Mouse (Mus musculus): Measurements from ENCODE around the gene Map3k21. TPM values are rescaled to one million over a fixed set of nuclear protein-coding genes. Genes with fewer than 3 reads are reported as not detected.

Gene Map3k21
- polyA plus RNA-seq, 1 experiment from 2014 or later = 4.4 TPM

GRCm38 (mm10) chr8:125872501-125873249 lies 37.6 kb upstream of the Map3k21 start:
- Histone ChIP-seq H3K4me3 (replicated peaks; ENCODE audit: low read depth, low read length) (no peak overlapping the region), H3K27ac (peak overlapping the region; percentile 37; the same call in 1 of the 2 replicates), H3K9ac (ENCODE audit: low read depth, low read length) (no peak overlapping the region), H3K9me3 (replicated peaks; ENCODE audit: low read length) (no peaks in the 10 kb centered on the region), H3K27me3 (ENCODE audit: insufficient read depth, low read length) (no peaks in the 10 kb centered on the region), H3K4me2 (ENCODE audit: low read length) (no peak overlapping the region), H3K4me1 (replicated peaks; ENCODE audit: insufficient read depth, low read length) (0 out of 2 replicates have a peak, but pooled peaks cover 7% of the 10 kb centered on the region), H3K36me3 (ENCODE audit: insufficient read depth, low read length) (no peaks in the 10 kb centered on the region)
- DNase-seq (ENCODE audit: low spot score) (peak; percentile 89), ATAC-seq (replicated peaks; ENCODE audit: low FRiP score, low read depth) (peak; percentile 35)
- 17% methylated on average over 9 of the region's 9 CpGs for WGBS
- no peak for TF ChIP-seq CTCF (IDR thresholded peaks at IDR 0.05; ENCODE audit: low read depth)

DNA sequence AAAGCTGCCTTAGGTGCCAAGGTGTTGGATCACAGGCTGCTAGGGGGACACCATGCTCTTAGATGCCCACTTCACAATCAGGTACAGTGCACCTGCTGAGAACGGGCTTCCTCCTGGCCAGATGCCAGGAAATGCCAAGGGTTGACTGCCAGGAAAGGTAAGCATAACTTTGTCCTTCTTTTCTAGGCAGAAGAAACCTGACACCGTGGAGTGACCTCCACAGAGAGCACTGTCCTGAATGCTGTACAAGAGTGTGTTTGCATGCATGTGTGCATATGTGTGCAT lies 37.1 kb upstream of the Map3k21 start:
- TF ChIP-seq CTCF (IDR thresholded peaks at IDR 0.05; ENCODE audit: low read depth) = no peak
- Histone ChIP-seq H3K27me3 (ENCODE audit: insufficient read depth, low read length) (no peaks in the 10 kb centered on the region), H3K9ac (ENCODE audit: low read depth, low read length) (no peak overlapping the region), H3K4me2 (ENCODE audit: low read length) (no peak overlapping the region), H3K27ac (peak overlapping the region; percentile 37; the same call in 1 of the 2 replicates), H3K9me3 (replicated peaks; ENCODE audit: low read length) (no peaks in the 10 kb centered on the region), H3K4me1 (replicated peaks; ENCODE audit: insufficient read depth, low read length) (0 out of 2 replicates have a peak, but pooled peaks cover 7% of the 10 kb centered on the region), H3K4me3 (replicated peaks; ENCODE audit: low read depth, low read length) (no peak overlapping the region), H3K36me3 (ENCODE audit: insufficient read depth, low read length) (no peaks in the 10 kb centered on the region)
- 42% methylated on average over 2 of the region's 2 CpGs for WGBS
- no peak for DNase-seq (ENCODE audit: low spot score)
- no peak for ATAC-seq (replicated peaks; ENCODE audit: low FRiP score, low read depth)

DNA sequence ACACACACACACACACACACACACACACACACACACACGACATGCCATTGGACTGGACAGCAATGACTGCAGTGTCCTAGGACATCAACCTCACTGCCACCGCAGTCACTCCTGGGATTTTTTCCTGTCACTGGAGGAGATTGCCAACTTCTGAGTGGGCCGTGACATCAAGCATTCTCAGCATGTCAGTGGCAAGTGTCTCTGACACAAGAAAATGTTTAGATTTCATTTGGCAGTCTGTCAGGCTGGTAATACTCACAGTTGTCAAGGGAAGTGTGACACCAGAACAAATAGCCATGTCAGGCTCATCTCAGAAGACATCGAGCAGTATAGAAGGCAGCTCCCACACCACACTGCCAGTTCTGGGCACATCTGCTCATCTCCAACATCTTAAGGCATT lies 29.8 kb upstream of the Map3k21 start:
- no peak overlapping the region for H3K9ac ChIP-seq (ENCODE audit: low read depth, low read length)
- WGBS = 61% methylated on average over 4 of the region's 4 CpGs
- ATAC-seq (replicated peaks; ENCODE audit: low FRiP score, low read depth) (no peak), DNase-seq (ENCODE audit: low spot score) (no peak)
- H3K4me3 ChIP-seq (replicated peaks; ENCODE audit: low read depth, low read length) = no peak overlapping the region
- no peak overlapping the region for H3K4me2 ChIP-seq (ENCODE audit: low read length)
- H3K4me1 ChIP-seq (replicated peaks; ENCODE audit: insufficient read depth, low read length) = no peaks in the 10 kb centered on the region
- TF ChIP-seq CTCF (IDR thresholded peaks at IDR 0.05; ENCODE audit: low read depth) = no peak
- H3K36me3 ChIP-seq (ENCODE audit: insufficient read depth, low read length) = no peaks in the 10 kb centered on the region
- no peaks in the 10 kb centered on the region for H3K9me3 ChIP-seq (replicated peaks; ENCODE audit: low read length)
- no peaks in the 10 kb centered on the region for H3K27me3 ChIP-seq (ENCODE audit: insufficient read depth, low read length)
- H3K27ac ChIP-seq = no peak overlapping the region

- H3K9ac ChIP-seq (ENCODE audit: low read depth, low read length) = no peak overlapping the region
- no peaks in the 10 kb centered on the region for H3K36me3 ChIP-seq (ENCODE audit: insufficient read depth, low read length)
- H3K27me3 ChIP-seq (ENCODE audit: insufficient read depth, low read length) = no peaks in the 10 kb centered on the region
- no peak overlapping the region for H3K27ac ChIP-seq
- ATAC-seq (replicated peaks; ENCODE audit: low FRiP score, low read depth) (no peak), DNase-seq (ENCODE audit: low spot score) (no peak)
- no peaks in the 10 kb centered on the region for H3K9me3 ChIP-seq (replicated peaks; ENCODE audit: low read length)
- no peak for TF ChIP-seq CTCF (IDR thresholded peaks at IDR 0.05; ENCODE audit: low read depth)
- H3K4me2 ChIP-seq (ENCODE audit: low read length) = no peak overlapping the region
- 60% methylated on average over 9 of the region's 9 CpGs for WGBS
- no peaks in the 10 kb centered on the region for H3K4me1 ChIP-seq (replicated peaks; ENCODE audit: insufficient read depth, low read length)
- H3K4me3 ChIP-seq (replicated peaks; ENCODE audit: low read depth, low read length) = no peak overlapping the region
These were observed 22.7 kb upstream of the Map3k21 start for GRCm38 (mm10) chr8:125887549-125887948.

DNA sequence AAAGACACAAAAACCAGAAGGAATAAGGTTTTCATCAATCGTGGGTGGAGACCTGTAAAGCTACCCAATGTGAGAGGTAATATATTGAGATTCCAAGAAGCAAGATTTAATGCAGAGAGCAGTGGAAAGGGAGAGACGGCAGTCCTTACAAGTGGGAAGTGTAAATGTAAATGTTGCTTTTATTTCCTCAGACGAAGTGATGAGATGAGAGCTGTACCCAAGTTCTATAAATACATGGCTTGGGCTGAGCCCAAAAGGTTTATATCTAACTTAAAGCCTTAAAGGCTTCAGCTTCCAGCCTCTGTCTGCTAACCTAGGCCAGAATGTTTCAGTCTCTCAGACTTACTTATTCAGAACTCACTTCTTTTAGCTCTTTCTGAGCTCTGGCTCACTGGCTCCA lies 20.3 kb upstream of the Map3k21 start:
- DNase-seq (ENCODE audit: low spot score) = no peak
- no peak overlapping the region for H3K9ac ChIP-seq (ENCODE audit: low read depth, low read length)
- no peak overlapping the region for H3K4me3 ChIP-seq (replicated peaks; ENCODE audit: low read depth, low read length)
- no peak for ATAC-seq (replicated peaks; ENCODE audit: low FRiP score, low read depth)
- H3K36me3 ChIP-seq (ENCODE audit: insufficient read depth, low read length) = no peaks in the 10 kb centered on the region
- H3K4me1 ChIP-seq (replicated peaks; ENCODE audit: insufficient read depth, low read length) = no peaks in the 10 kb centered on the region
- no peak overlapping the region for H3K4me2 ChIP-seq (ENCODE audit: low read length)
- WGBS = 66% methylated on average over 3 of the region's 3 CpGs
- no peak for TF ChIP-seq CTCF (IDR thresholded peaks at IDR 0.05; ENCODE audit: low read depth)
- H3K27ac ChIP-seq = no peak overlapping the region
- no peaks in the 10 kb centered on the region for H3K27me3 ChIP-seq (ENCODE audit: insufficient read depth, low read length)
- no peaks in the 10 kb centered on the region for H3K9me3 ChIP-seq (replicated peaks; ENCODE audit: low read length)

DNA sequence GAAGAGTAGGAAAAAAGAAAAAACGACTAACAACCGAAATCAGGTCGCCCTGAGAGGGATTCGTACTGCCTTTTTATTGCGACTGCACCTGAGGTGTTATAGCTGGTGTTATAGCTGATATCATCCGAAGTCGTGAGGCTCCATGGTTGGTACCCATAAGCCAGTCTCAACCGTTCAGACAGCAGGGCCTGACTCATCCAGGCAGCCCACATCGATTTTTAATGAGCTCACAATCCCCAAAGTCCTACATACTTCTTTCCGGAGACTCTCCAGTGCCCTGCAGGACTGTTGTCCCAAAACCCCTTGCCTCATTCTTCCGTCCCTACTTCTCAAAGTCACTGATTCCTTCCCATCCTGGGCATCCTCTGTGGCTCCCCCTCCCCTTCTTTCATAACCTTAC lies 12.9 kb upstream of the Map3k21 start:
- WGBS = 72% methylated on average over 11 of the region's 11 CpGs
- DNase-seq (ENCODE audit: low spot score) = no peak
- Histone ChIP-seq H3K4me1 (replicated peaks; ENCODE audit: insufficient read depth, low read length) (no peaks in the 10 kb centered on the region), H3K9me3 (replicated peaks; ENCODE audit: low read length) (no peaks in the 10 kb centered on the region), H3K4me3 (replicated peaks; ENCODE audit: low read depth, low read length) (no peak overlapping the region), H3K9ac (ENCODE audit: low read depth, low read length) (no peak overlapping the region), H3K27me3 (ENCODE audit: insufficient read depth, low read length) (peaks cover 12% of the 10 kb centered on the region), H3K36me3 (ENCODE audit: insufficient read depth, low read length) (no peaks in the 10 kb centered on the region), H3K4me2 (ENCODE audit: low read length) (no peak overlapping the region), H3K27ac (no peak overlapping the region)
- ATAC-seq (replicated peaks; ENCODE audit: low FRiP score, low read depth) = no peak
- no peak for TF ChIP-seq CTCF (IDR thresholded peaks at IDR 0.05; ENCODE audit: low read depth)
